Mouse (Mus musculus): ENCODE measurements at regions not wholly inside any gene's neighbourhood (a gene's known extent, or its start where the extent isn't known, plus 50 kb on each side); places are given as distances from the start of the nearest gene placed in this dataset.
"Not testable (repeated sequence)": the region's sequence is repeated elsewhere in the genome, so short reads cannot be mapped to it uniquely, and the experiment has no call there.

- intact Hi-C loops (cut with DNase I) = no loop called here
- peak; percentile 29 to 38 for DNase-seq
Observed at GRCm38 (mm10) chr12:77019708-77020511, 57.9 kb upstream of the Max start.

- intact Hi-C loops (cut with DNase I); DNase-seq: not testable (repeated sequence)
Observed at GRCm38 (mm10) chr12:77019148-77019547, 57.1 kb upstream of the Max start.

GRCm38 (mm10) chr12:77018373-77018772 lies 56.4 kb upstream of the Max start:
- intact Hi-C loops (cut with DNase I) = no loop called here
- no peak for DNase-seq

- DNase-seq = no peak
- intact Hi-C loops (cut with DNase I) = loop anchor here (5.0 kb wide), 1 partner anchor 222 kb away; the partner anchor contains the start of gene Fut8
Observed at GRCm38 (mm10) chr12:77014908-77015307, 52.9 kb upstream of the Max start.

Small RNAs in the stretch of these regions (microRNA-seq; reads per million reads assigned to microRNA genes)
- 0 reads per million in 2 experiments for gene Gm22696
